Mouse (Mus musculus) splenic B cell, adult 2 months (primary cell): ENCODE results near the gene Kcnip4.

Experiments used
- DNase-seq: peaks from one replicate; pipeline ENCODE4 v3.0.0-alpha.2; 2011; ENCODE audit warnings: low read depth, low spot score
- H3K27me3 ChIP-seq: 2 replicates; pipeline ENCODE4 v1.6.1; 2012; ENCODE audit warnings: mild to moderate bottlenecking, low read length, moderate library complexity, mixed read lengths; ENCODE audit not compliant: control insufficient read depth, poor library complexity, insufficient read depth, severe bottlenecking
- H3K36me3 ChIP-seq: 2 replicates; pipeline ENCODE4 v1.6.1; 2012; ENCODE audit warnings: mild to moderate bottlenecking, low read length, moderate library complexity, mixed read lengths; ENCODE audit not compliant: control insufficient read depth, poor library complexity, insufficient read depth, severe bottlenecking

The Kcnip4 gene

GRCm38 (mm10) chr5:49524394-49525241 is at the start of gene Kcnip4:
Kcnip4 (minus strand) TSS chr5:49524907.
- no peak for DNase-seq
- Histone ChIP-seq H3K36me3 (no peaks in the 10 kb centered on the region), H3K27me3 (no peaks in the 10 kb centered on the region)

- no peak for DNase-seq
- Histone ChIP-seq H3K36me3 (no peaks in the 10 kb centered on the region), H3K27me3 (no peaks in the 10 kb centered on the region)
Measured at GRCm38 (mm10) chr5:49571876-49572275, 47.2 kb upstream of the Kcnip4 start.

- Histone ChIP-seq H3K27me3 (no peaks in the 10 kb centered on the region), H3K36me3 (no peaks in the 10 kb centered on the region)
- no peak for DNase-seq
Measured at GRCm38 (mm10) chr5:49563751-49564150, 39.0 kb upstream of the Kcnip4 start.

GRCm38 (mm10) chr5:49557436-49557835 is 32.7 kb upstream of the Kcnip4 start:
- DNase-seq, result no peak
- Histone ChIP-seq H3K36me3 (no peaks in the 10 kb centered on the region), H3K27me3 (no peaks in the 10 kb centered on the region)

- no peaks in the 10 kb centered on the region for H3K27me3 ChIP-seq
- no peaks in the 10 kb centered on the region for H3K36me3 ChIP-seq
- no peak for DNase-seq
Measured at GRCm38 (mm10) chr5:49547884-49548283, 23.2 kb upstream of the Kcnip4 start.

GRCm38 (mm10) chr5:49529362-49529761 is 4.7 kb upstream of the Kcnip4 start:
- no peaks in the 10 kb centered on the region for H3K27me3 ChIP-seq
- DNase-seq, result no peak
- H3K36me3 ChIP-seq, result no peaks in the 10 kb centered on the region

- H3K27me3 ChIP-seq, result no peaks in the 10 kb centered on the region
- no peak for DNase-seq
- H3K36me3 ChIP-seq, result no peaks in the 10 kb centered on the region
Measured at GRCm38 (mm10) chr5:49525242-49525612, 520 bp upstream of the Kcnip4 start.

GRCm38 (mm10) chr5:49523997-49524393 is 712 bp downstream of the Kcnip4 start:
- no peaks in the 10 kb centered on the region for H3K36me3 ChIP-seq
- no peak for DNase-seq
- no peaks in the 10 kb centered on the region for H3K27me3 ChIP-seq

- Histone ChIP-seq H3K36me3 (no peaks in the 10 kb centered on the region), H3K27me3 (no peaks in the 10 kb centered on the region)
- DNase-seq, result no peak
Measured at GRCm38 (mm10) chr5:49522986-49523385, 1.7 kb downstream of the Kcnip4 start.

- Histone ChIP-seq H3K36me3 (no peaks in the 10 kb centered on the region), H3K27me3 (no peaks in the 10 kb centered on the region)
- no peak for DNase-seq
Measured at GRCm38 (mm10) chr5:49498743-49499142, 26.0 kb downstream of the Kcnip4 start.

GRCm38 (mm10) chr5:49487270-49487669 is 37.4 kb downstream of the Kcnip4 start:
- no peaks in the 10 kb centered on the region for H3K27me3 ChIP-seq
- no peaks in the 10 kb centered on the region for H3K36me3 ChIP-seq
- no peak for DNase-seq

- DNase-seq, result no peak
- no peaks in the 10 kb centered on the region for H3K36me3 ChIP-seq
- H3K27me3 ChIP-seq, result no peaks in the 10 kb centered on the region
Measured at GRCm38 (mm10) chr5:49470738-49471137, 54.0 kb downstream of the Kcnip4 start.

GRCm38 (mm10) chr5:49460643-49461276 is 63.9 kb downstream of the Kcnip4 start:
- DNase-seq, result no peak
- H3K36me3 ChIP-seq, result no peaks in the 10 kb centered on the region
- no peaks in the 10 kb centered on the region for H3K27me3 ChIP-seq

GRCm38 (mm10) chr5:49453100-49453499 is 71.6 kb downstream of the Kcnip4 start:
- Histone ChIP-seq H3K27me3 (no peaks in the 10 kb centered on the region), H3K36me3 (no peaks in the 10 kb centered on the region)
- DNase-seq, result no peak

- no peaks in the 10 kb centered on the region for H3K27me3 ChIP-seq
- DNase-seq, result no peak
- H3K36me3 ChIP-seq, result no peaks in the 10 kb centered on the region
Measured at GRCm38 (mm10) chr5:49451295-49451694, 73.4 kb downstream of the Kcnip4 start.
